11 mouse cellular contexts compared by ENCODE assay signal in the genomic region with DNA sequence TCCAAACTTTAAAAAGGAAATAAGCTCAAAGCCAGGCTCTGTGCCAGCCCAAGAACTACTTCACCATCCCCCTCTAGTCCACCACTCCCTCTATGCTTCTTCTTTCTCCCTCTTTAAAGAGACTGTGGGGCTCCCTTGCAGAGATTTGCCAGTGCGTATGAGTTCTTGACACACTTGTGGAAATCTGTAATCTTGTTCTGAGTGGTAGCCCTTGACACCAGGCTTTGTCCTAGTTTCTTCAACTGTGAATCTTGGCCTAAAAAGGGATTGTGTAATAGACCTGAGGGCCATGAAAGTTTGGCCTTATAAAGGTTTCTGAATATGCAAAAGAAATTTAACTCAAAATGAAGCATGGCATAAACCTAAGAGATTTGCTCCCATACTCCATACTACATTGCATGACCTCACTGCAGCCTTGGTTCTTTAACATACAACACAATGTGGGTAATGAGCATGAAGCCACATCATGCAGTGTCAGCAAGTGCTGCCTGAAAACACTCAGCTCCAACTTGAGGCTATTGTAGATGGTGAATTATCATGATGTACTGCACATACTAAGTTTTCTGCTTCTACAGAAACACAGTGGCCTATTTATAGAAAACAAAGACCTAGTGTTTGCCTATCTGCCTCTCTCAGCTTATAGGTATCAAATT.
"Had no signal": no experiment of that assay in that cellular context is flagged by ENCODE, and none has a peak within 500 bp of the region (broad histone marks: within the 10 kb centered on the region; RNA-seq: fewer than 3 reads in every experiment).

No protein-coding gene starts in this region.

- H3K27me3 ChIP-seq: limb, embryonic 15.5 days; liver, embryonic 12.5 days had no signal

- H3K4me2 ChIP-seq: limb, embryonic 15.5 days; liver, embryonic 12.5 days; lung, embryonic 14.5 days had no signal

- H3K4me1 ChIP-seq: limb, embryonic 15.5 days; liver, embryonic 12.5 days had no signal

- DNase-seq: kidney, postnatal 36 days; layer of hippocampus, adult 9-11 months; layer of hippocampus, postnatal 36 days; lung, embryonic 14.5 days; lung, postnatal 10 days; thymus, postnatal 4 days had no signal

- H3K4me3 ChIP-seq: limb, embryonic 15.5 days; liver, embryonic 12.5 days had no signal

- H3K9me3 ChIP-seq: limb, embryonic 15.5 days; liver, embryonic 12.5 days had no signal

- H3K27ac ChIP-seq: kidney, postnatal 0 days; limb, embryonic 15.5 days; liver, embryonic 12.5 days; stomach, postnatal 0 days had no signal

- H3K9ac ChIP-seq: limb, embryonic 15.5 days; liver, embryonic 12.5 days; lung, embryonic 14.5 days had no signal

- ATAC-seq: liver, embryonic 12.5 days; midbrain, embryonic 16.5 days had no signal

- H3K36me3 ChIP-seq: limb, embryonic 15.5 days; liver, embryonic 12.5 days had no signal
